Mouse (Mus musculus): ENCODE measurements around the gene Ube2c. TPM values are rescaled to one million over a fixed set of nuclear protein-coding genes. Genes with fewer than 3 reads are reported as not detected.

Ube2c gene
- 44.2 TPM for polyA plus RNA-seq (2015; fragmentation: Illumina TruSeq; extraction: RNeasy Lipid Tissue Mini Kit (QIAGEN cat#74804); ENCODE audit: insufficient read depth, low replicate concordance)

GRCm38 (mm10) chr2:164769258-164770037, at the start of gene Ube2c:
Gene Ube2c (plus strand): TSS chr2:164769898.

GRCm38 (mm10) chr2:164745843-164746479, 23.7 kb upstream of the Ube2c start, which contains the start of the genes Wfdc3 and Dnttip1:
Gene Wfdc3 (minus strand): TSS chr2:164745931.
Gene Dnttip1 (plus strand): TSS chr2:164745983.

GRCm38 (mm10) chr2:164779481-164780086, 9.9 kb downstream of the Ube2c start, which contains the start of gene Tnnc2:
Gene Tnnc2 (minus strand): TSS chr2:164779967.

GRCm38 (mm10) chr2:164785481-164786387, 16.0 kb downstream of the Ube2c start, which contains the start of gene Snx21:
Gene Snx21 (plus strand): TSS chr2:164785823.

GRCm38 (mm10) chr2:164804533-164805331, 35.0 kb downstream of the Ube2c start, which contains the start of the genes Acot8 and Zswim3:
Gene Acot8 (minus strand): TSS chr2:164804882.
Gene Zswim3 (plus strand): TSS chr2:164805098.

GRCm38 (mm10) chr2:164822636-164823165, 53.0 kb downstream of the Ube2c start, which contains the start of gene Zswim1:
Gene Zswim1 (plus strand): TSS chr2:164822686.

Other genes starting within 250 kb of the Ube2c start
- not detected for gene Wfdc2, start 207.5 kb upstream of the Ube2c start, polyA plus RNA-seq (2015; fragmentation: Illumina TruSeq; extraction: RNeasy Lipid Tissue Mini Kit (QIAGEN cat#74804); ENCODE audit: insufficient read depth, low replicate concordance)
- not detected for gene Spint3, start 196.4 kb upstream of the Ube2c start, polyA plus RNA-seq (2015; fragmentation: Illumina TruSeq; extraction: RNeasy Lipid Tissue Mini Kit (QIAGEN cat#74804); ENCODE audit: insufficient read depth, low replicate concordance)
- 0.44 TPM for gene Wfdc6a, start 184.5 kb upstream of the Ube2c start, polyA plus RNA-seq (2015; fragmentation: Illumina TruSeq; extraction: RNeasy Lipid Tissue Mini Kit (QIAGEN cat#74804); ENCODE audit: insufficient read depth, low replicate concordance)
- gene Eppin, start 176.3 kb upstream of the Ube2c start, polyA plus RNA-seq (2015; fragmentation: Illumina TruSeq; extraction: RNeasy Lipid Tissue Mini Kit (QIAGEN cat#74804); ENCODE audit: insufficient read depth, low replicate concordance), result not detected
- not detected for gene Wfdc6b, start 156.4 kb upstream of the Ube2c start, polyA plus RNA-seq (2015; fragmentation: Illumina TruSeq; extraction: RNeasy Lipid Tissue Mini Kit (QIAGEN cat#74804); ENCODE audit: insufficient read depth, low replicate concordance)
- gene Wfdc8, start 156.3 kb upstream of the Ube2c start, polyA plus RNA-seq (2015; fragmentation: Illumina TruSeq; extraction: RNeasy Lipid Tissue Mini Kit (QIAGEN cat#74804); ENCODE audit: insufficient read depth, low replicate concordance), result not detected
- not detected for gene Wfdc16, start 131.1 kb upstream of the Ube2c start, polyA plus RNA-seq (2015; fragmentation: Illumina TruSeq; extraction: RNeasy Lipid Tissue Mini Kit (QIAGEN cat#74804); ENCODE audit: insufficient read depth, low replicate concordance)
- not detected for gene Wfdc10, start 113.9 kb upstream of the Ube2c start, polyA plus RNA-seq (2015; fragmentation: Illumina TruSeq; extraction: RNeasy Lipid Tissue Mini Kit (QIAGEN cat#74804); ENCODE audit: insufficient read depth, low replicate concordance)
- gene Wfdc9, start 113.3 kb upstream of the Ube2c start, polyA plus RNA-seq (2015; fragmentation: Illumina TruSeq; extraction: RNeasy Lipid Tissue Mini Kit (QIAGEN cat#74804); ENCODE audit: insufficient read depth, low replicate concordance), result not detected
- not detected for gene Wfdc11, start 95.8 kb upstream of the Ube2c start, polyA plus RNA-seq (2015; fragmentation: Illumina TruSeq; extraction: RNeasy Lipid Tissue Mini Kit (QIAGEN cat#74804); ENCODE audit: insufficient read depth, low replicate concordance)
- gene Wfdc13, start 84.8 kb upstream of the Ube2c start, polyA plus RNA-seq (2015; fragmentation: Illumina TruSeq; extraction: RNeasy Lipid Tissue Mini Kit (QIAGEN cat#74804); ENCODE audit: insufficient read depth, low replicate concordance), result not detected
- gene Spint4, start 71.4 kb upstream of the Ube2c start, polyA plus RNA-seq (2015; fragmentation: Illumina TruSeq; extraction: RNeasy Lipid Tissue Mini Kit (QIAGEN cat#74804); ENCODE audit: insufficient read depth, low replicate concordance), result not detected
- gene Spint5, start 54.6 kb upstream of the Ube2c start, polyA plus RNA-seq (2015; fragmentation: Illumina TruSeq; extraction: RNeasy Lipid Tissue Mini Kit (QIAGEN cat#74804); ENCODE audit: insufficient read depth, low replicate concordance), result not detected
- 0.39 TPM for gene Wfdc3, start 24.0 kb upstream of the Ube2c start, polyA plus RNA-seq (2015; fragmentation: Illumina TruSeq; extraction: RNeasy Lipid Tissue Mini Kit (QIAGEN cat#74804); ENCODE audit: insufficient read depth, low replicate concordance)
- 16.4 TPM for gene Dnttip1, start 23.9 kb upstream of the Ube2c start, polyA plus RNA-seq (2015; fragmentation: Illumina TruSeq; extraction: RNeasy Lipid Tissue Mini Kit (QIAGEN cat#74804); ENCODE audit: insufficient read depth, low replicate concordance)
- not detected for gene Tnnc2, start 10.1 kb downstream of the Ube2c start, polyA plus RNA-seq (2015; fragmentation: Illumina TruSeq; extraction: RNeasy Lipid Tissue Mini Kit (QIAGEN cat#74804); ENCODE audit: insufficient read depth, low replicate concordance)
- gene Snx21, start 15.9 kb downstream of the Ube2c start, polyA plus RNA-seq (2015; fragmentation: Illumina TruSeq; extraction: RNeasy Lipid Tissue Mini Kit (QIAGEN cat#74804); ENCODE audit: insufficient read depth, low replicate concordance), result 5.2 TPM
- gene Acot8, start 35.0 kb downstream of the Ube2c start, polyA plus RNA-seq (2015; fragmentation: Illumina TruSeq; extraction: RNeasy Lipid Tissue Mini Kit (QIAGEN cat#74804); ENCODE audit: insufficient read depth, low replicate concordance), result 14.0 TPM
- 5.5 TPM for gene Zswim3, start 35.2 kb downstream of the Ube2c start, polyA plus RNA-seq (2015; fragmentation: Illumina TruSeq; extraction: RNeasy Lipid Tissue Mini Kit (QIAGEN cat#74804); ENCODE audit: insufficient read depth, low replicate concordance)
- gene Zswim1, start 52.8 kb downstream of the Ube2c start, polyA plus RNA-seq (2015; fragmentation: Illumina TruSeq; extraction: RNeasy Lipid Tissue Mini Kit (QIAGEN cat#74804); ENCODE audit: insufficient read depth, low replicate concordance), result 4.9 TPM
- not detected for gene Spata25, start 58.6 kb downstream of the Ube2c start, polyA plus RNA-seq (2015; fragmentation: Illumina TruSeq; extraction: RNeasy Lipid Tissue Mini Kit (QIAGEN cat#74804); ENCODE audit: insufficient read depth, low replicate concordance)
- 161 TPM for gene Ctsa, start 63.0 kb downstream of the Ube2c start, polyA plus RNA-seq (2015; fragmentation: Illumina TruSeq; extraction: RNeasy Lipid Tissue Mini Kit (QIAGEN cat#74804); ENCODE audit: insufficient read depth, low replicate concordance)
- gene Neurl2, start 63.6 kb downstream of the Ube2c start, polyA plus RNA-seq (2015; fragmentation: Illumina TruSeq; extraction: RNeasy Lipid Tissue Mini Kit (QIAGEN cat#74804); ENCODE audit: insufficient read depth, low replicate concordance), result 0.99 TPM
- gene Pltp, start 87.8 kb downstream of the Ube2c start, polyA plus RNA-seq (2015; fragmentation: Illumina TruSeq; extraction: RNeasy Lipid Tissue Mini Kit (QIAGEN cat#74804); ENCODE audit: insufficient read depth, low replicate concordance), result 10.2 TPM
- gene Pcif1, start 109.4 kb downstream of the Ube2c start, polyA plus RNA-seq (2015; fragmentation: Illumina TruSeq; extraction: RNeasy Lipid Tissue Mini Kit (QIAGEN cat#74804); ENCODE audit: insufficient read depth, low replicate concordance), result 21.7 TPM
- gene Zfp335, start 141.9 kb downstream of the Ube2c start, polyA plus RNA-seq (2015; fragmentation: Illumina TruSeq; extraction: RNeasy Lipid Tissue Mini Kit (QIAGEN cat#74804); ENCODE audit: insufficient read depth, low replicate concordance), result 9.1 TPM
- gene Mmp9, start 170.9 kb downstream of the Ube2c start, polyA plus RNA-seq (2015; fragmentation: Illumina TruSeq; extraction: RNeasy Lipid Tissue Mini Kit (QIAGEN cat#74804); ENCODE audit: insufficient read depth, low replicate concordance), result 17.7 TPM
- 2.0 TPM for gene Slc12a5, start 190.9 kb downstream of the Ube2c start, polyA plus RNA-seq (2015; fragmentation: Illumina TruSeq; extraction: RNeasy Lipid Tissue Mini Kit (QIAGEN cat#74804); ENCODE audit: insufficient read depth, low replicate concordance)

All from spleen, adult 10 weeks (tissue).